Mouse (Mus musculus) mammary gland, adult 2 months (tissue): ENCODE data around the gene Relb. TPM values are rescaled to one million over a fixed set of nuclear protein-coding genes. Genes with fewer than 3 reads are reported as not detected.

Experiments used
- polyA plus RNA-seq: library from polyadenylated mRNA; depleted of rRNA; stranded (reverse); fragments of >200 nt; gene quantifications from 2 replicates; pipeline ENCODE4 v1.2.3, GENCODE M21; 2012; ENCODE audit warnings: low replicate concordance; rRNA removed

Relb gene
- 40.8 and 101 TPM in 2 replicates for polyA plus RNA-seq

DNA sequence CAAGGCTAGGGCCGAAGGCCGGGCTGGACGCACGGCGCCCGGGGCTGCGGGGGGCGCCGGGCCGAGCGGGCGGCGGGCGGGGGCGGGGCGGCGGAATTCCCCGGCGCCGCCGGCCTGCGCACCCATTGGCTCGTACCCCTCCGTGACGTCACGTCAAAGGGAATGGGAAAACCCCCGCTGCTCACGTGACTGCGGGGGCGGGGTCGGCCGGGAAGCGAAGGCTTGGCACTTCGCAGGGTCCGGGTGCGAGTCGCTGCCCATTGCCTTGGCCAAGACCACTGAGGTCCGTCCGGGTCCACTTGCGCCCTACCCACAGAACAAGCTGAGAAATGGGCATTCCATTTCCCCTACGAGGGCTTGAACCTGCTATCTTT, at the start of gene Relb:
Relb (minus strand) TSS at position 78 of the 374 bp plus-strand sequence.

DNA sequence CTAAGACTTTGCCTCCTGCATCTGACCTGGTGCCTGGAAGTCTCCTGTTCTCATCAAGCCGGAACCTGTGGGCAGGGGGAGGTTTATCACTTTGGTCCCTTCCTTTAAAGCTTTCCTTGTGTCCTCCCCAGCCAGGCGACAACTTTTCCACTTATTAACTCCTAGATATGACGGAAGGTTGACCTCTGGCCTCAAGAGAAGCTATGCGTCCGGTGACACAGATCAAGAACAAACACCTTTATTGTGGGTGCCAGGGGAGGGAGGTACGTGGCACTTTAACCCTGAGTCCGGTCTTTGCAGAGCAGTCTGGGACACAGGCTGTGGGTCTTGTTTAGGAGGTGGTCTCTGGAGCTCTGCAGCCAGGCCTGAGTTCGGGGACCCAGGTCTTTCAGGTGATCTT, 48.6 kb upstream of the Relb start, which contains the start of gene Apoc2:
Apoc2 (minus strand) TSS at position 70 of the 400 bp plus-strand sequence.

DNA sequence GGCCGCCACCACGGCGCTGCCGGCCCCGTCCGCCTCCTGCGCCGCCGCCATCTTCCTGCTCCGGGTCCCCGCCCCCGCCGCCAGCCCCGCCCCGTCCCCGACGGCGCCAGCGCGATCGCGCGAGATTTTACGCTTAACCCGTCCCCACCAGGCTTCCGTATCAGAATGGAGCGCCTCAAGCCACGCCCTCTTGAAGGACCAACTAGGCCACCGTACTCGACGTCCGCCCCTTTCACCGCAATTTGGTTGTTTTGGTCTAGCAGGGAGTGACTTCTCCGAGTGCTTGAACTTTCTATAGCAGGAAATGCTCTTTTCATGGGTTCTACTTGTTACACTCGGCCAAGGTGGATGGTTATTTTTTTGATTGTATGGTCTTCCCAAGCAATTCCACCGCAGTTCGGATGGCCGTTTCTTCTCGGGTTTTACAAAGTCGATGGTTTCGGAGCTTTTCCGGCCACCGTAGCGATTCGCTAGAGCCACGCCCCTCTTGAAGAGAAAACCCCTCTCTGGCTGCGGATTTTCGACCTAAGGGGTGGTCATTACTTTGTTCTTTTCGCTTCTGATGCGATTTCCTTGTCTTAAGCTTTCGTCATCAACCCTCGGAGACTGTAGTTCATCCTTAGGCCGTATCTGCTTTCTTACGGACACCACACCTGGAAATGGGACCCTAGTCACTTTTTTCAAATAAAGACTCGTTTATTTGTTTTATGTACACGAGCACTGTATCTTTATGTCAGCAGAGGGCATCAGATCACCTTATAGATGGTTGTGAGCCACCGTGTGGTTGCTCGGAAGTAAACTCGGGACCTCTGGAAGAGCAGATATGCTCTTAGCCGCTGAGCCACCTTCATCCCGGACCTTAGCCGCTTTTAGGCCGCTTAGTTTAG, 36.0 kb upstream of the Relb start, which contains the start of gene Clptm1:
Clptm1 (minus strand) TSS at position 79 of the 887 bp plus-strand sequence.

DNA sequence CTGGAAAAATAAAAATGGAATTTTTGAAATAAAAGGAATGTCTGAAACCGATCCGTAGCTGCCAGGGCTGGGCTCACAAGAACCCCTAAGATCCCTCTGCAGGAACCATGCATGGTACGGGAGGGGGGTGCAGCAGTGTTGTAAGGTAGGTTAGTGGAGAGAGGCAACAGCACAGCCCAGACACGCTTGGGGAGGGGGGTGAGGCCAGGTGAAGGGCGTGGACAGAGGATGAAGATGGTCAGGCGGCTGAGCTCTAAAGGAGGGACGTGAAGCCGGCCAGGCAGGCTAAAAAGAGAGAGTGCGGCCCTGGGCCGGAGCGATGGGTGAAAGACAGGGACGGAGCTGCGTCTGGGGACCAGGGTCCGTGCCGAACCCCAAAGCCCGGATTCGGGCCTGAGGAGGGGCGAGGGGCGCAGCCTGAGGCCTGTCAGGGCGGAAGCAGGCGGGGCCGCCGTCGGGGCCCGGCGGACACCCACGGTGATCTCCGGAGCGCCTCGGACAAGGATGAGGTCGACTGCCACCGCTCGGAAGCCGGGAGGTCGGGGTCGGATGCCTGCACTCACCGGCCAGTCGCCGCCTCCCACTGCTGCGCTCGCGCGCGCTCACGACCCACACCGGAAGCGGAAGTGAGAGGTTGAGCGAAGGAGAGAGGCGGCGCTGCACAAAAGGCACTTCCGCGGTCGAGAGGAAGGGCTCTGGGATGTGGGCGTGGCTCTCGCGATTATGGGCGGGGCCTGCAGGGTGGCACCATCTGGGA, 25.2 kb downstream of the Relb start, which contains the start of gene Clasrp:
Clasrp (minus strand) TSS at position 638 of the 757 bp plus-strand sequence.

DNA sequence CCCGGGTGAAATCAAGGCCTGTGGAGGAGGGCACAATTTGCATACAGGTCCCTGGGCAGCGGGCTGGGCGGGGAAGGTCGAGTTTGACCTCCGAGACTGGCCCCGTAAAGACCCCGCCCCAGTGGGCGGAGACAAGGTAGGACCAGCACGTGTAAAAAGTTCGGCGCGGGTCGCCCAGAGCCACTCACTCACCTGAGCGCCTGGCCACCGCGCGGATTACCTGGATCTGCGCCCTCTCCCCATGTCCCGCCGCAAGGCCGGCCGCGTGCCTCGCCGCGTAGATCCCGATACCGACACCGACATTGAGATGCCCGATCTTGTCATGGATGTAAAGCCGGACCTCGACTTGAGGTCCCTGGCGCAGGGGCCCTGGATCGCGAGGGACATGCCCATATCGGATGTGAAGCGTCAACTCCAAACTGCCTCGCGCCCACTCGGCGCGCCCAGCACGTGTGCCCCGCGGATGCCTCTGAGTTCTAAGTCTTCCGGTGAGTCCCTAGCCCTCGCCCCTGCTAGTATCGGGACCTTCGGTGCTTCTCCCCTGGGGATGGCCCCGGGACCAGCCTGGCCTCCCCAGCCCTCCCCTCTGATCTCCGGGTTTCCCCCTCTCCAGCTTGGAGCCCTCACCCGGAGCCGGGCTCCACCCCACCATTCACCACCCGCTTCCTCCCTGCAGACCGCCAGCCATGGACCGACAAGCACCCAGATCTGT, 51.9 kb downstream of the Relb start, which contains the start of the genes Zfp296 and Gemin7:
Zfp296 (plus strand) TSS at position 147 of the 712 bp plus-strand sequence.
Gemin7 (minus strand) TSS at position 455 of the 712 bp plus-strand sequence.

DNA sequence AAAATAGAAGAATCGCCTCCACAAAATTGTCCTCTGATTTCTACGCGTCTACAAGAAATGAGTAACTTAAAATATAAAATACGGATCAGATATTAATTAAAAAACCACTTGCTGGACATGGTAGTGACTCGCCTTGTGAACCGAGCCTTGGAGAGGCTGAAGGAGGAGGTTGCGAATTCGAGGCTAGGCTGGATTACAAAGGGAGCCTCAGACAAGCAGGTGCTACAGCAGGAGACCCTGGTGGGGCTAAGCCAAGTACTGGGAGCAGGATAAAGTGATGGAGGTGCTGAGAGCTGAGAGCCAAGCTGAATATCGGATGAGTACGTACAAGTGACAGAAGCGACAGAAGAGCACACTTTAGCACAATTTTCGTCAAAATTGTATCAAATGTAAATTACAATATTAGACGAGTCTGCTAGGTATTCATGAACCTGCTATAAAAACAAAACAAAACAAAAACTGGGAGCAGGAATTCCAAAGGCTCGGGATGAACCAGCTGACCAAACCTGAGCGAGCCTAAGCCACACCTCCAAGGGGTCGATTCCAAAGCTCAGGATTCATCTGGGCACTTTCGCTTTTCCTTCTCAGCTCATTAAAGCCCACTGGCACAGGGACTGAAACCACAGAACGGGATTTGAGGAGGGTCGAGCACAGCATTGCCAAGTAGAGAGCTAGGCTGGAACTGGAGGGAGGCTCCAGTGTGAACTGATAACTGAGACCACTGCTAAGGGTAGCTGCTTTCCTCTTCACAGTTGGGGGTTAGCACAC, 66.4 kb downstream of the Relb start, which contains the start of gene Ppp1r37:
Ppp1r37 (minus strand) TSS at position 434 of the 768 bp plus-strand sequence.

Other genes with a start within 250 kb of the Relb start
- gene Ercc2, start 247.4 kb downstream of the Relb start, polyA plus RNA-seq = 60.3 and 79.1 TPM in 2 replicates
- gene Klc3, start 225.3 kb downstream of the Relb start, polyA plus RNA-seq = 19.3 and 27.9 TPM in 2 replicates
- 3.1 and 13,480 TPM in 2 replicates for gene Ckm, start 224.7 kb downstream of the Relb start, polyA plus RNA-seq
- 12.6 and 42.6 TPM in 2 replicates for gene Mark4, start 170.6 kb downstream of the Relb start, polyA plus RNA-seq
- gene Exoc3l2, start 166.1 kb downstream of the Relb start, polyA plus RNA-seq = 6.3 and 7.4 TPM in 2 replicates
- gene Bloc1s3, start 121.1 kb downstream of the Relb start, polyA plus RNA-seq = 9.1 and 17.1 TPM in 2 replicates
- gene Trappc6a, start 121.0 kb downstream of the Relb start, polyA plus RNA-seq = 73.4 and 149 TPM in 2 replicates
- gene Nkpd1, start 111.6 kb downstream of the Relb start, polyA plus RNA-seq = 1.9 and 3.3 TPM in 2 replicates
- gene Ppp1r37, start 66.4 kb downstream of the Relb start, polyA plus RNA-seq = 75.3 and 137 TPM in 2 replicates
- 6.8 and 16.7 TPM in 2 replicates for gene Zfp296, start 52.2 kb downstream of the Relb start, polyA plus RNA-seq
- 138 and 192 TPM in 2 replicates for gene Gemin7, start 51.8 kb downstream of the Relb start, polyA plus RNA-seq
- gene Clasrp, start 25.0 kb downstream of the Relb start, polyA plus RNA-seq = 68.1 and 244 TPM in 2 replicates
- gene Clptm1, start 35.6 kb upstream of the Relb start, polyA plus RNA-seq = 125 and 164 TPM in 2 replicates
- 1.9 and 2.9 TPM in 2 replicates for gene Apoc2, start 48.5 kb upstream of the Relb start, polyA plus RNA-seq
- gene Gm44805, start 52.0 kb upstream of the Relb start, polyA plus RNA-seq = 1.0 TPM in 1 of 2 replicates, not detected in the other
- gene Apoc4, start 52.0 kb upstream of the Relb start, polyA plus RNA-seq = 21.1 TPM in 1 of 2 replicates, not detected in the other
- gene Apoc1, start 63.2 kb upstream of the Relb start, polyA plus RNA-seq = 50.4 and 58.9 TPM in 2 replicates
- 2,055 and 4,405 TPM in 2 replicates for gene Apoe, start 69.8 kb upstream of the Relb start, polyA plus RNA-seq
- 62.0 and 84.9 TPM in 2 replicates for gene Tomm40, start 86.0 kb upstream of the Relb start, polyA plus RNA-seq
- 45.9 and 65.6 TPM in 2 replicates for gene Nectin2, start 121.0 kb upstream of the Relb start, polyA plus RNA-seq
- 135 and 154 TPM in 2 replicates for gene Bcam, start 141.6 kb upstream of the Relb start, polyA plus RNA-seq
- 19.9 and 20.6 TPM in 2 replicates for gene Cblc, start 167.4 kb upstream of the Relb start, polyA plus RNA-seq
- 75.0 and 218 TPM in 2 replicates for gene Bcl3, start 193.3 kb upstream of the Relb start, polyA plus RNA-seq
- 0.88 and 1.4 TPM in 2 replicates for gene Gm19345, start 222.6 kb upstream of the Relb start, polyA plus RNA-seq
- 1.6 and 5.1 TPM in 2 replicates for gene Ceacam16, start 231.9 kb upstream of the Relb start, polyA plus RNA-seq